Mouse (Mus musculus) embryo, embryonic 10 days (tissue): ENCODE data around the gene Tmem121.
A peak's percentile ranks its signal among the peaks of the same experiment; 100 is the strongest.

Source experiments
- DNase-seq: peaks from one replicate; pipeline ENCODE4 v3.0.0-alpha.2; 2015; ENCODE audit warnings: low spot score

Tmem121 gene

GRCm38 (mm10) chr12:113149341-113149740 lies 36.4 kb upstream of the Tmem121 start:
- DNase-seq = no peak

DNA sequence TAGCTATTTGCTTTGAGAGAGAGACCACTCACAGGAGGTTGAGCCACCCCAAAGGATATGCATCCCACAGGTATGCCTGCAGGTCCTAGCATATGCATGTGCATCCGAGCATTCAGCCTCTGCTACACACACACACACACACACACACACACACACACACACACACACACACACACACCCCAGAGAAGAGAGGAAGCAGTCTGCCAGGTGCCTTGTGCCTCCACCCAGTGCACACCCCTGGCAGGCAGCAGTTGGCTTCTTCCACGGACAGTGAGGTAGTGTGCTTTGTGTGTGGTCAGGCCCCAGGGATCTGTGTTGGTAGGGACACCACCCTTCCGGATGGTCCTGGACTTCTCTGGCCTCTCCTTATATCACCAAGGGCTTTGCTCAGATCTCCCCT lies 35.8 kb upstream of the Tmem121 start:
- no peak for DNase-seq

GRCm38 (mm10) chr12:113150591-113150990 lies 35.1 kb upstream of the Tmem121 start:
- DNase-seq = no peak

- no peak for DNase-seq
Observed at GRCm38 (mm10) chr12:113151046-113151445, 34.7 kb upstream of the Tmem121 start.

GRCm38 (mm10) chr12:113151661-113152271 lies 34.0 kb upstream of the Tmem121 start:
- peak; percentile 46 for DNase-seq

DNA sequence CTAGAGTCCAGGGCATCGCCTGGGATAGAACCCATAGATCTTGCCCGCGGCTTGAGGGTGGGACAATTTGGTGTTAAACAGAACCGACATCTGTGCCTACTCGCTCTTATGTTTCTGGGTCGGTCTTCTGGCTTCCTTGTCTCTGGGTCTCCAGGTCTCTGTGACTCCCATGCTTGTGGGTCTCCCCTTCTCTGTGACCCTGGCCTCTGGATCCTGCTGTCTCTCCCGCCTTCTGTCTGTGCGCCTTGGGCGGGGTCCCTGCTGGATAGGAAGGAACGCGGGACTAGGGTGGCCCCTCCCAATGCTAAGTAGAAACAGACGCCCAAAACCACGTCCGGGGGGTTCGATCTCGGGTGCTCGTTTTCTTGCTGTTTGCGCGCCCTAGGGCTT lies 33.5 kb upstream of the Tmem121 start:
- no peak for DNase-seq

DNA sequence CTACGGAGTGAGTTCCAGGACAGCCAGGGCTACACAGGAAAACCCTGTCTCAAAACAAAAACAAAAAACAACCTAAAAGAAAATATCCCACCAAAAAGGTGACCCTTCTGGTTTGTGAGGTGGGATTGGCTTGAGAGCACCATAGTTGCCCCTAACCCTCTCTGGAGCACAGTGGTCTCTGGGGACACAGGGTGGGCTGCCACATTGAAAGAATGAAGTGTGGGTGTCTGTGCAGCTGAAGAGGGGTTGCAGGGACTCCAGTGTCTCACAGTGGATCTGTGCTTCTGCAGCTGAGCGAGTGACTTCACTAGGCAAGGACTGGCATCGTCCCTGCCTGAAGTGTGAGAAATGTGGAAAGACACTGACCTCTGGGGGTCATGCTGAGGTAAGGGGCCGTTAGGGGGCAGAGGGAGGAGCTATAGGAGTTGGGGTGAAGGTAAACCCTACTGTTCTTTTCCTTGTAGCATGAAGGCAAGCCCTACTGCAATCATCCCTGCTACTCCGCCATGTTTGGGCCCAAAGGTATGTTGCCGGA lies 32.7 kb upstream of the Tmem121 start:
- no peak for DNase-seq

- DNase-seq = no peak
Observed at GRCm38 (mm10) chr12:113153971-113154370, 31.8 kb upstream of the Tmem121 start.

DNA sequence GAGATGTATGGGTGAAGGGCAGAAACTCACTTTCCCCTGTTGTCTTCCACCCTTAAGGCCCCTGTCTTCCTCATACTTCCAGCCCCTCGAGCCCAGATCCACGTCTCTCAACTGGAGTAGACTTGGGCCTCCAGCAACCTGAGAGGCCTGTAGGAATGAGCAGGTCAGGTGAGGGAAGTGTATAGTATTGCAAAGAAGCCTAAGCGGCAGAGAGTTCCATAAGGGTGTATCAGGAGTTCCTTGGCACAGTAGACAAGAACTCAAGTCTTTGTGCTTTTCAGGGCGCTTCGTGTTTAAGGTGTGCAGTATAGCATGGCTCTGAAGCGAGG lies 31.0 kb upstream of the Tmem121 start:
- DNase-seq = no peak

DNA sequence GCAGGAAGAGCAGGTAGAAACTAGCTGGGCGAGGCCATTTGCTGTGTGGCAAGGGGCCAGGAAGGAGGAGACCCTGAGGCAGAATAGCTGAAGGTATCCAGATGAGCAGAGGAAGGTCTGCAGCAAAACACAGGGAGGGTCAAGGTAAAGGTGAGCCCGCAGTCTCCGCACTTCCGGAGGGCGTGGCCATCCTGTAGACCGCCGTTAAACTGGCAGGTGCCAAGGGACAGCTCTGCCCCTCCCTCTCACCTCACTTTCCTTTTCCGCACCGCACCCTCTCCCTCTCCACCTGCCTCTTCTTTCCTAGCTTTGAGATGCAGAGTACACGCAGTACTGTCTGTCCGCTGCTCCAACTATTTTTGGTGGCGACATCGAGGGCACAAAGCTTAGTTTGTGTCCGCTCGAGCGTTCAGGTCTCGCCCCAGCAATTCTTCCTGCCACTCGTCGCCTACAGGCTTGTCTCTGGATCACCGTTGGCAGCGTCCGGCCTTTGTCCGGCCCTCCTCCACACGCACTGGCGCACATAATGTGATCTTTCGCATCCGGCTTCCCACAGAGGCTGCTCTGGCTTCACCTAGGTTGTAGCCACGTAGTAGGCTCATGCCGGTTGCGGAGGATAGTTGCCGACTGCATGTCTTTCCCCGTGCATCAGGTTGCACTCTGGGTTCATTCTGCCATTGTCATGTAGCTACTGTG lies 30.5 kb upstream of the Tmem121 start:
- peak; percentile 65 for DNase-seq

- peak; percentile 97 for DNase-seq
Observed at GRCm38 (mm10) chr12:113155887-113156539, 29.7 kb upstream of the Tmem121 start, which contains the start of gene Tedc1. Gene Tedc1, plus strand, starts transcription at chr12:113156421.

DNA sequence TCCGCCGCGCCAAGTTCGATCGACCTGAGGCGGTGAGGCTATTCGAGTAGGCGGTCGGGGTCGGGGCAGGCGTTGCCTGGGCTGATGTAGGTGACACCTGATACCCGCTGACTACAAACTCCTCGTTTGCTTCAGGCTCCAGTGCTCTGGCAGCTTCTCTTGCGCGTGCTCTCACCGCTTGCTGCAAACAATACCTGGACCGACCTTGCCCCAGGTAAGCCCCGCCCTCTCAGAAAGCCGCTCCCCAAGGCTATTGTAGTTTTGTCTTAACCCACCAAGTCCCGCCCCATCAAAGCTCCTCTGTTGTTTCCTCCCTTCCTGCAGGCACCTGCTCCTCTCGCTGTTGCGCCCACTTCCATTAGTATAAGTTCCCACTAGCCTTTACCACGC lies 29.2 kb upstream of the Tmem121 start:
- DNase-seq = no peak

GRCm38 (mm10) chr12:113157002-113157401 lies 28.7 kb upstream of the Tmem121 start:
- DNase-seq = no peak

DNA sequence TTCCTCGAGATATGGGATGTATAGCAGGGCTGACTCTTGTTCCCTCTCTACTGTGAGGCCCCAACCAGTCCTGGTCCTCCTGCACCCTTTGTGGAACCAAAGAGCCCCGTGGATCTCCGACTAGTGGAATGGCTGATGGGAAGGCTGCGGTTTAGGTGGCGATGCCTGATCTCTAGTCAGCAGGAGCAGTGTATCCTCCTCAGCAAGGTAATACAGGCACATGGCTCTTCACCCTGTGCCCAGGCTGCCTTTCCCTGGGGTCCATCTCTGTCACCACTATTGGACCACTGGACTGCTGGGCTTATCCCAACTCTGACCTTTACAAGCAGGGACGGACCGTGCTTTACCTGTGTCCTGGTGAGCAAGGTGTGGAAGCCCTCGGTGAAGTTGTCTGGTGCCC lies 28.2 kb upstream of the Tmem121 start:
- no peak for DNase-seq

- no peak for DNase-seq
Observed at GRCm38 (mm10) chr12:113157971-113158370, 27.8 kb upstream of the Tmem121 start.

DNA sequence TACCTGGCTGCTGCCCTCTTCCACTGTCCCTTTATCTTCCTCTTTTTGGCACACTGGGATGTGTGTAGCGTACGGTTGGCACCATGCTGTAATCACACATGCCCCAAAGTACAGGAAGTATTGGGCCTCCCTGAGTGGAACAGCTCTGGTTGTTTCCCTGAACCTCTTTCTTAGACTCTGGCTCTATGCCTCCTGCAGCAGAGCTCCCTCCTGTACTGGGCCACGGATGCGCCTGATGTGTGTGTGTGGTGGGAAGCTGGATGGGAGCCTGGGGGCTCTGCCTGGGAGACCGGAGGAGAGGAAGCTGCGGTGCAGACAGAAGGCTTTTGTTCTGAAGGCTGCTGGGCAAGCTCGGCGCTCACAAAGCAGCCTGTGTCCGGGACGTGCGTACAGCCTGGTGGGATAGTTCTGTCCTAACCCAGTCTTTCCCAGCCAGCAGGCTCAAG lies 22.1 kb upstream of the Tmem121 start:
- DNase-seq = peak; percentile 36

- no peak for DNase-seq
Observed at GRCm38 (mm10) chr12:113168031-113168536, 17.6 kb upstream of the Tmem121 start.

GRCm38 (mm10) chr12:113176960-113177725 lies 8.6 kb upstream of the Tmem121 start:
- DNase-seq = no peak

GRCm38 (mm10) chr12:113181020-113181419 lies 4.7 kb upstream of the Tmem121 start:
- no peak for DNase-seq

- DNase-seq = no peak
Observed at GRCm38 (mm10) chr12:113184945-113185344, 785 bp upstream of the Tmem121 start.

DNA sequence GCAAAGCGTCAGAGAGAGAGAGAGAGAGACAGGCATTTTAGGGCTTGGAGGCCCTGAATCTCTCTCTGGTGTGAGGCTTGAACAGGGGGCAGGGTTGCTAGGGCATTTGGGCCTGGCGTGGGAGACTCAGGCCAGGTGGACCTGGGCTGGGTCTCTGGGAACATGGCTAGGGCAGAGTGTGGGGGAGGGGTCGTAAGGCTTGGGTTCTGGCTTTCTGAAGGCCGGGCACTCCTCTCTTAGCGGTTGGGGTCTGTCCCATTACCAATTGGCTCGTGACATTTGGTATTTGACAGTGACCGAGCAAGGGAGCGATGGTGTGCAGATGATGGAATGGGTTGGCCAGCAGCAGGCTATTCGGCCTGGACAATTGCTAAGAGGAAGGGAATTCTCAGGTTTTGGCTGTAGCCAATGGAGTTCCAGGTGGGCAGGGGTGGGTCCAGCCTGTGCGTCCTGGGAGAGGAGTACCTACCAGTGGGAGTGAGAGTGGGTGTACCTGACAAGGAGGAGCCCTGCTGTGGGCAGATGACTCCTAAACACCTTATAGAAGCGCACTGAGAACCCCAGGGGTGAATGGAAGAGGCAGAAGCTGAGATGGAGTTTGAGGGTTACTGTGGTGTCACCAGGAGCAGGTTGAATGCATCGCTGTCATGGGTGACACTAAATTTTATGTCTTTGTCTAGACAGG lies 738 bp downstream of the Tmem121 start:
- DNase-seq = no peak

DNA sequence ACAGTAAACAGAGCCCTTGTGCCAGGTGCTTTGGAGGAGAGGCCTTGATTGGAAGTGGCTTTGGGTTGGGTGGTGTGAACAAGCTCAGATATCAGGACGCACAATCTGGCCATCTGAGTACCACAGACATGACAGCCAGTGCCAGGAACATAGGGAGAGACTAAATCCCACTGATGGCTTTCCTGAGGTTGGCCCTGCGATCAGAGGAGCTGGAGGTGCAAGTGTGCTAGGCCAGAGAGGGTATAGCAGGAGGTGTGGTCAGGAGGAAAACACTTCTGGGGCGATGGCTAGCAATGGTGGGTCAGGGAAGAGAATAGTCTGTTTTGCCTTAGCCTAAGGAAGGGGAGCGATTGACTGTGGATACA lies 1.3 kb downstream of the Tmem121 start:
- DNase-seq = no peak
